Mouse (Mus musculus): ENCODE measurements around the gene Megf11. TPM values are rescaled to one million over a fixed set of nuclear protein-coding genes. Genes with fewer than 3 reads are reported as not detected.

The Megf11 gene
- polyA plus RNA-seq, 1 experiment, result 0.67 TPM

DNA sequence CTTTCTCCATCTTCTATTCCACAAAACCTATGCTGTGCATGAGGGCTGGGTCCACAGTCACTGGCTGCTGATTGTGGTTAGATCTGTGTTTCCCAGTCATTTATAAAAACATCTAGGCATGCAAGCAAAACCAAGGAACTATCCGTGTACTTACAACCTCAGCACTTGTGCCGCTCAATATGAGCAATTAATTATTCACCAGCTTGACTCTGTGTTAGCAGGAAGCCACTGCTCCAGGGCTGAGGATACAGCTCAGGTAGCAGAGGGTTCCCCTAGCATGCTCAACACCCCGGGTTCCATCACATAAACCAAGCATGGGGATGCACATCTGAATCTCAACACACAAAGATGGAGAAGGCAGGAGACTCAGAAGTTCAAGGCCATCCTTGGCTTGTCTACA, 233.0 kb downstream of the Megf11 start:
- H3K4me3 ChIP-seq (replicated peaks; ENCODE audit: extremely low read depth, low read depth, low read length), result no peak overlapping the region
- no peaks in the 10 kb centered on the region for H3K4me1 ChIP-seq (ENCODE audit: control insufficient read depth, insufficient read depth, low read length)
- whole genome bisulfite sequencing, result 62% methylated on average over 3 of the region's 3 CpGs
- TF ChIP-seq CTCF (IDR thresholded peaks at IDR 0.05; ENCODE audit: insufficient read depth, low read length), result no peak
- TF ChIP-seq POLR2A (IDR thresholded peaks at IDR 0.05; ENCODE audit: borderline replicate concordance, extremely low read depth, low read depth, low read length), result no peak
- no peak for DNase-seq

DNA sequence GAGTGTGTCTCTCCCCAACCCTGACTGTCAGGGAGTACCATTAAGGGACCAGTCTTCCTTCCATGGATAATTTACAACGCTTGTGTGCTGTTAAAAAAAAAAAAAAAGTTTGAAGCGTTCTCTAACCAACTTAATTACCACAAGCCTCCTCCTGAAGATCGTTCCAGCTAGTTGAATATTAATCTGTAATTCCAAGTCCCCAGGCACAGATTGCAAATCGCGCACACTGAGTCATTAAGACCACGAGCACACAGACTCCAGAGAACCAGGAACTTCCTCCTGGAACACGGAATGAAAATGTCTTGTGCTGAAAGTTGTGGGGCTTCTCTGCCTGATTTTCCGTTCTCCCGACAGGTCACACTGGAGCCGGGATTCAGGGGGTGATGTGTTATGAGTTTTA, 234.0 kb downstream of the Megf11 start:
- H3K4me3 ChIP-seq (replicated peaks; ENCODE audit: extremely low read depth, low read depth, low read length), result no peak overlapping the region
- TF ChIP-seq CTCF (IDR thresholded peaks at IDR 0.05; ENCODE audit: insufficient read depth, low read length) (no peak), POLR2A (IDR thresholded peaks at IDR 0.05; ENCODE audit: borderline replicate concordance, extremely low read depth, low read depth, low read length) (no peak)
- WGBS, result 68% methylated on average over 10 of the region's 10 CpGs
- H3K4me1 ChIP-seq (ENCODE audit: control insufficient read depth, insufficient read depth, low read length), result no peaks in the 10 kb centered on the region
- DNase-seq, result no peak

GRCm38 (mm10) chr9:64620596-64620995, 235.2 kb downstream of the Megf11 start:
- Histone ChIP-seq H3K4me1 (ENCODE audit: control insufficient read depth, insufficient read depth, low read length) (no peaks in the 10 kb centered on the region), H3K4me3 (replicated peaks; ENCODE audit: extremely low read depth, low read depth, low read length) (no peak overlapping the region)
- WGBS, result 71% methylated on average over 8 of the region's 8 CpGs
- no peak for DNase-seq
- TF ChIP-seq CTCF (IDR thresholded peaks at IDR 0.05; ENCODE audit: insufficient read depth, low read length) (no peak), POLR2A (IDR thresholded peaks at IDR 0.05; ENCODE audit: borderline replicate concordance, extremely low read depth, low read depth, low read length) (no peak)

DNA sequence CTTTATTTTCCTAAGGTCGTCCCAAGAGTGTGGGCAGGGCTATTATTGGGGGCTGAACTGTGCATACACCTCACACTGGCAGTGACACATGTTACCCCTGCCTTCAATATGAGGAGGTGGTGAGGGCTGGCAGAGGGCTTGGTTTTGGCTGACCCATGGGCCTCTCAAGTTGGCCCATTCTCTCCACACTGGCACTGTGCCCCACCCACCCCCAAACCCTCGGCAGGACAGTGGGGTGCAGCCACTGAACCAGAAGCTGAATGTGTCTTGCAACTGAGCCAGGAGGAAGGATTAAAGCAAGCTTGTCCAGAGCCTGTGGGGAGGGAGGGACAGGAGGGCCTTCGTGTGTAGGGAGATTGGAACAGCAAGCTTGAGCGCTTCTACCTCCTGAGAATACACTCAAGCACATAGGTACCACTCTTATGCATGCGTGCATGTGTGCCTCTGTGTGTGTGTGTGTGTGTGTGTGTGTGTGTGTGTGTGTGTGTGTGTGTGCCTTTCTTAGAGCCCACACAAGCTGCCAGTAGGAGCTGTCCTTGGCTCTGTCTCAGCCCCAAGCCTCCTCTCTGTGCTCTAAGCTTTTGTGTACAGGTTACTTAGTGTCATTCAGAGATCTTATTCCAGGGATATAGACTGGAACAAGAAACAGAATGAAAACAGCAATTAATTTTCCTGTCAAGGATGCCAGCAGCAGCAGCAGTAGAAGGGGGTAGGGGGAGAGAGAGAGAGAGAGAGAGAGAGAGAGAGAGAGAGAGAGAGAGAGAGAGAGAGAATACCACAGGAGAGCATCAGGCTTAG, 236.3 kb downstream of the Megf11 start:
- 58% methylated on average over 5 of the region's 5 CpGs for WGBS

GRCm38 (mm10) chr9:64623361-64623760, 237.9 kb downstream of the Megf11 start:
- Histone ChIP-seq H3K4me1 (ENCODE audit: control insufficient read depth, insufficient read depth, low read length) (no peaks in the 10 kb centered on the region), H3K4me3 (replicated peaks; ENCODE audit: extremely low read depth, low read depth, low read length) (no peak overlapping the region)
- no peak for TF ChIP-seq CTCF (IDR thresholded peaks at IDR 0.05; ENCODE audit: insufficient read depth, low read length)
- no peak for TF ChIP-seq POLR2A (IDR thresholded peaks at IDR 0.05; ENCODE audit: borderline replicate concordance, extremely low read depth, low read depth, low read length)
- no peak for DNase-seq
- WGBS, result 87% methylated on average over 4 of the region's 4 CpGs

More for the DNA sequence above, 236.3 kb downstream of the Megf11 start:
- H3K4me3 ChIP-seq (replicated peaks; ENCODE audit: extremely low read depth, low read depth, low read length), result no peak overlapping the region
- TF ChIP-seq POLR2A (IDR thresholded peaks at IDR 0.05; ENCODE audit: borderline replicate concordance, extremely low read depth, low read depth, low read length) (no peak), CTCF (IDR thresholded peaks at IDR 0.05; ENCODE audit: insufficient read depth, low read length) (no peak)
- no peaks in the 10 kb centered on the region for H3K4me1 ChIP-seq (ENCODE audit: control insufficient read depth, insufficient read depth, low read length)
- DNase-seq, result no peak

DNA sequence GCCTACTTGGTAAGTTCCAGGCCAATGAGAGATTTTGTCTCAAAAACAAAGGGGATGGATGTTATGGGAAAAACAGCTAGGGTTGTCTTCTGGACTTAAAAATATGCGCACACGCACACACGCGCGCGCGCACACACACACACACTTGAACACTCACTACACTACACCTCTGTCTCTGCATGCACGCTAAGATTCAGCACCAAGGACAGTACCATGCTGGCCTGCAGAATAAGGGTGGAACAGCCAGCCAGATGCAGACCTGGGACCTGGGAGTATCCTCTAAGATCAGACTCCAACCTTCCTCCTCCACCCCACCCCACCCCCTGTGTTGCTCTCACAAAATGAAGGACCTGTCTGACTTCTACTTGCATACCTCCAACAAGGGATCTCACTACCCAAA, 239.1 kb downstream of the Megf11 start:
- Histone ChIP-seq H3K4me3 (replicated peaks; ENCODE audit: extremely low read depth, low read depth, low read length) (no peak overlapping the region), H3K4me1 (ENCODE audit: control insufficient read depth, insufficient read depth, low read length) (no peaks in the 10 kb centered on the region)
- DNase-seq, result no peak
- TF ChIP-seq CTCF (IDR thresholded peaks at IDR 0.05; ENCODE audit: insufficient read depth, low read length) (no peak), POLR2A (IDR thresholded peaks at IDR 0.05; ENCODE audit: borderline replicate concordance, extremely low read depth, low read depth, low read length) (no peak)
- 69% methylated on average over 8 of the region's 8 CpGs for WGBS

- 42% methylated on average over 1 of the region's 1 CpGs for WGBS
- no peak for DNase-seq
- no peaks in the 10 kb centered on the region for H3K4me1 ChIP-seq (ENCODE audit: control insufficient read depth, insufficient read depth, low read length)
Observed at GRCm38 (mm10) chr9:64629802-64630201, 244.4 kb downstream of the Megf11 start.

GRCm38 (mm10) chr9:64633169-64633568, 247.7 kb downstream of the Megf11 start:
- no peaks in the 10 kb centered on the region for H3K4me1 ChIP-seq (ENCODE audit: control insufficient read depth, insufficient read depth, low read length)
- TF ChIP-seq CTCF (IDR thresholded peaks at IDR 0.05; ENCODE audit: insufficient read depth, low read length) (no peak), POLR2A (IDR thresholded peaks at IDR 0.05; ENCODE audit: borderline replicate concordance, extremely low read depth, low read depth, low read length) (no peak)
- 80% methylated on average over 3 of the region's 3 CpGs for WGBS
- DNase-seq, result no peak
- H3K4me3 ChIP-seq (replicated peaks; ENCODE audit: extremely low read depth, low read depth, low read length), result no peak overlapping the region

More at GRCm38 (mm10) chr9:64629802-64630201, 244.4 kb downstream of the Megf11 start:
- TF ChIP-seq CTCF (IDR thresholded peaks at IDR 0.05; ENCODE audit: insufficient read depth, low read length) (no peak), POLR2A (IDR thresholded peaks at IDR 0.05; ENCODE audit: borderline replicate concordance, extremely low read depth, low read depth, low read length) (no peak)
- H3K4me3 ChIP-seq (replicated peaks; ENCODE audit: extremely low read depth, low read depth, low read length), result no peak overlapping the region

DNA sequence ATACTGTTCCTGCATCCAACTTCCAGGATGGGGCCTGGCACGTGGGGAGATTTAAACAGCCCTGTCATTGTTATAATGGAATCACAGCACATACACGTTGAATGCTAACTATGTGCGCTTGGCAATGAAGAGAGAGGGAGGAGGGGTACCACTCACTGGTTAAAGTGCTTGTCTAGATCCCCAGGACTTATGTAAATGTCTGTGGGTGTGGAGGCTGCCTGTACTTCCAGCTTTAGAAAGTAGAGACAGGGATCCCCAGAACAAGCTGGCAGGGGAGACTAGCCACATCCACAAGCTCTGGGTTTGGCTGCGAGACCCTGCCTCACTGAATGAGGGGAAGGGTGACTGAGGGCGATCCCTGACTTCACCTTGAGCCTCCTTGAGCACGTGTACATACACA, 250.7 kb downstream of the Megf11 start:
- no peak for DNase-seq
- H3K4me3 ChIP-seq (replicated peaks; ENCODE audit: extremely low read depth, low read depth, low read length), result no peak overlapping the region
- 65% methylated on average over 6 of the region's 6 CpGs for WGBS
- no peaks in the 10 kb centered on the region for H3K4me1 ChIP-seq (ENCODE audit: control insufficient read depth, insufficient read depth, low read length)
- TF ChIP-seq CTCF (IDR thresholded peaks at IDR 0.05; ENCODE audit: insufficient read depth, low read length) (no peak), POLR2A (IDR thresholded peaks at IDR 0.05; ENCODE audit: borderline replicate concordance, extremely low read depth, low read depth, low read length) (no peak)

DNA sequence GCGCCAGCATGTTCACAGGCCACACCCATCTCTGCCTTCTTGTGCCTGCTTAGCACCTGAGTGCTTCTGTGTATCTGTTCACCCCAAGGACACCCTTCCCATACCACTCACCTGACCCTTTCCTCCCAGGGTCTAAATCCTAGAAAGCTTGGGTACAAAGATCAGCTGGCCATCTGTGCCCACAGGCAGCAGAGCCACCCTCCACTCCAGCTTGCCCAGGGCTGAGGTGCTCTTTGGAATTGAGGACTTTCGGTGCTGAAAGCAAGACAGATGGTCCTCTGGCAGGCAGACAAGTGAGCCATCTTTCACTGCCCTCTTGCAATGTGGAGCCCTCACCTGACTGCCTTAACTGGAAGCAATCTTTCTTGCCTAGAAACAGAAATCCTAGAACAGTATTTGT, 251.5 kb downstream of the Megf11 start:
- no peak for DNase-seq
- no peak for TF ChIP-seq CTCF (IDR thresholded peaks at IDR 0.05; ENCODE audit: insufficient read depth, low read length)
- no peak for TF ChIP-seq POLR2A (IDR thresholded peaks at IDR 0.05; ENCODE audit: borderline replicate concordance, extremely low read depth, low read depth, low read length)
- H3K4me1 ChIP-seq (ENCODE audit: control insufficient read depth, insufficient read depth, low read length), result no peaks in the 10 kb centered on the region
- 69% methylated on average over 2 of the region's 2 CpGs for WGBS
- H3K4me3 ChIP-seq (replicated peaks; ENCODE audit: extremely low read depth, low read depth, low read length), result no peak overlapping the region
